ENCODE assay signal across 9 mouse cellular contexts in the genomic region with DNA sequence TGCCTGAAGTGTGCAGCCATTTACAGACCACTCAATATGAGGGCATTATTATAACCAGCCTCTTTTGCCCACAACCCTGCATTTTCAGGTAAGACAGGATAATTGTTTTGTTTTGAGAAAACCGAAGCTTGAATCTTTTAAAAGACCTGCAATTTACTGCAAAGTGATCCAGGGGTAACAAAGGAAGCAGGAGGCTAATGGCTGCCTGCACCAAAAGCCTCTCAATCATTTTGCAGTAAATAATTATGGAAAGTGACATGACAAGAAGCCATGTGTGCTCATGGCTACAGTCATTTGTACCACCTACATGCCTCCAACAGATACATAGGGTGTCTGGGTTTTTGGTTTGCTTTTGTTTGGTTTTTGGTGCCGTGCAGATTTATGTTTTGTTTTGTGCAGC. TPM values are rescaled to one million over a fixed set of nuclear protein-coding genes. Genes with fewer than 3 reads are reported as not detected.
DNase-seq lines count a peak whose midpoint lies in the region; ATAC-seq and TF ChIP-seq lines count a peak whose summit lies in the region.
"Had no signal": no experiment of that assay in that cellular context is flagged by ENCODE, and none has a peak within 500 bp of the region (broad histone marks: within the 10 kb centered on the region; RNA-seq: fewer than 3 reads in every experiment).

No protein-coding gene starts in this region.

- H3K4me2 ChIP-seq in liver, embryonic 11.5 days = peak overlapping the region; percentile 68
- peak overlapping the region; percentile 39; the same call in 1 of the 2 replicates for H3K4me2 ChIP-seq in forebrain, embryonic 11.5 days (ENCODE audit: low read depth, low read length, severe bottlenecking)
- peak overlapping the region; percentile 91 for H3K4me2 ChIP-seq in limb, embryonic 12.5 days

- H3K36me3 ChIP-seq in liver, embryonic 11.5 days (ENCODE audit: control insufficient read depth, insufficient read depth, low read length) = peaks cover 12% of the 10 kb centered on the region; the same call in 1 of the 2 replicates
- H3K36me3 ChIP-seq in forebrain, embryonic 11.5 days (ENCODE audit: control insufficient read depth, insufficient read depth, low read length) = peaks cover 3% of the 10 kb centered on the region; the same call in 1 of the 2 replicates
- H3K36me3 ChIP-seq in limb, embryonic 12.5 days = peaks cover 41% of the 10 kb centered on the region

- peak overlapping the region; percentile 16; the same call in 1 of the 2 replicates for H3K4me3 ChIP-seq in liver, embryonic 11.5 days (ENCODE audit: low read depth, low read length)
- H3K4me3 ChIP-seq in forebrain, embryonic 11.5 days (ENCODE audit: low read depth, low read length) = peak overlapping the region; percentile 17
- H3K4me3 ChIP-seq in limb, embryonic 12.5 days (replicated peaks) = peak overlapping the region; percentile 97
- no peak overlapping the region for H3K4me3 ChIP-seq in olfactory bulb, adult 2 months (ENCODE audit: insufficient read depth, low read depth, low read length)

- intact Hi-C loops in left cerebral cortex, postnatal 36 days (cut with DNase I) = loop anchor here (5.0 kb wide), 1 partner anchor 156 kb away; a partner anchor contains a TSS

- H3K4me1 ChIP-seq in liver, embryonic 11.5 days (replicated peaks; ENCODE audit: control insufficient read depth, insufficient read depth, low read length) = peaks cover 30% of the 10 kb centered on the region
- H3K4me1 ChIP-seq in forebrain, embryonic 11.5 days (replicated peaks; ENCODE audit: control insufficient read depth, insufficient read depth, low read length) = peaks cover 22% of the 10 kb centered on the region
- peaks cover 53% of the 10 kb centered on the region for H3K4me1 ChIP-seq in limb, embryonic 12.5 days (replicated peaks)
- H3K4me1 ChIP-seq in olfactory bulb, adult 2 months (ENCODE audit: control insufficient read depth, insufficient read depth, low read length) = no peaks in the 10 kb centered on the region

- no peaks in the 10 kb centered on the region for H3K27me3 ChIP-seq in liver, embryonic 11.5 days (replicated peaks; ENCODE audit: control insufficient read depth, insufficient read depth, low read length)
- no peaks in the 10 kb centered on the region for H3K27me3 ChIP-seq in forebrain, embryonic 11.5 days (ENCODE audit: control insufficient read depth, insufficient read depth, low read length)
- H3K27me3 ChIP-seq in limb, embryonic 12.5 days = no peaks in the 10 kb centered on the region

- no peaks in the 10 kb centered on the region for H3K9me3 ChIP-seq in liver, embryonic 11.5 days (ENCODE audit: control insufficient read depth, low read length)
- H3K9me3 ChIP-seq in forebrain, embryonic 11.5 days (ENCODE audit: control insufficient read depth, low read length) = no peaks in the 10 kb centered on the region
- H3K9me3 ChIP-seq in limb, embryonic 12.5 days = no peaks in the 10 kb centered on the region

- no peak for ATAC-seq in liver, embryonic 11.5 days (replicated peaks; ENCODE audit: low FRiP score)
- no peak for ATAC-seq in forebrain, embryonic 11.5 days (replicated peaks; ENCODE audit: low FRiP score)
- ATAC-seq in limb, embryonic 12.5 days (ENCODE audit: insufficient number of reproducible peaks, insufficient read depth, low FRiP score, low TSS enrichment, low read depth) = no peak

- H3K27ac ChIP-seq in liver, embryonic 11.5 days (ENCODE audit: low read depth, low read length) = no peak overlapping the region
- no peak overlapping the region for H3K27ac ChIP-seq in forebrain, embryonic 11.5 days (ENCODE audit: low read depth, low read length)
- H3K27ac ChIP-seq in limb, embryonic 12.5 days = 0 out of 2 replicates have a peak overlapping the region, but pooled peaks have one; percentile 29
- H3K27ac ChIP-seq in olfactory bulb, adult 2 months (ENCODE audit: insufficient read depth, low read depth, low read length) = 0 out of 2 replicates have a peak overlapping the region, but pooled peaks have one; percentile 6

- TF ChIP-seq CTCF in olfactory bulb, adult 2 months (IDR thresholded peaks at IDR 0.05; ENCODE audit: insufficient read depth, low read depth, low read length) = no peak

- H3K9ac ChIP-seq in liver, embryonic 11.5 days (ENCODE audit: low read depth, low read length) = 0 out of 2 replicates have a peak overlapping the region, but pooled peaks have one; percentile 14
- no peak overlapping the region for H3K9ac ChIP-seq in forebrain, embryonic 11.5 days (ENCODE audit: low read length)
- 0 out of 2 replicates have a peak overlapping the region, but pooled peaks have one; percentile 18 for H3K9ac ChIP-seq in limb, embryonic 12.5 days (replicated peaks)

- 84% methylated on average over 2 of the region's 2 CpGs for WGBS in liver, embryonic 11.5 days
- 71% methylated on average over 2 of the region's 2 CpGs for WGBS in forebrain, embryonic 11.5 days
- 74% methylated on average over 2 of the region's 2 CpGs for WGBS in limb, embryonic 12.5 days
- 8% methylated on average over 2 of the region's 2 CpGs for WGBS in olfactory bulb, adult 2 months

- no peak for DNase-seq in liver, embryonic 11.5 days (ENCODE audit: low spot score)
- DNase-seq in liver (no peak), MN1 (ENCODE audit: low spot score) (no peak)
- no peak for DNase-seq in forebrain, embryonic 11.5 days (ENCODE audit: low spot score)
- no peak for DNase-seq in left cerebral cortex, postnatal 36 days (ENCODE audit: low spot score in 2 of 2)
- no peak for DNase-seq in cerebellum, adult 8-10 months
- DNase-seq: lung, postnatal 36 days had no signal

- TF ChIP-seq POLR2A in olfactory bulb, adult 2 months (IDR thresholded peaks at IDR 0.05; ENCODE audit: insufficient read depth, low read depth, low read length) = no peak

RNA-seq across cellular contexts. Expression of a gene that starts 4.7 kb away (rescaled TPM):
- polyA plus RNA-seq in liver, embryonic 11.5 days (2014; fragmentation: Nextera tagmentation; extraction: Ambion mirVana) = 13.2 and 13.7 TPM in 2 replicates
- 14.0 and 15.0 TPM in 2 replicates for polyA plus RNA-seq in forebrain, embryonic 11.5 days (2014; fragmentation: Nextera tagmentation; extraction: Ambion mirVana)
- polyA plus RNA-seq in limb, embryonic 12.5 days (2016; fragmentation: Nextera tagmentation; extraction: Ambion mirVana) = 22.6 TPM in 2 replicates
- polyA plus RNA-seq in olfactory bulb, adult 2 months (2012; ENCODE audit: insufficient read depth, insufficient read length, low replicate concordance, missing spikeins) = 146 and 170 TPM in 2 replicates
- 100 to 1,000 TPM; 283 to 295 TPM for total RNA-seq in left cerebral cortex, postnatal 36 days (2021)

RNA-seq across cellular contexts. Expression of a gene that starts 26.8 kb away (rescaled TPM):
- polyA plus RNA-seq in liver, embryonic 11.5 days (2014; fragmentation: Nextera tagmentation; extraction: Ambion mirVana) = 242 and 254 TPM in 2 replicates
- polyA plus RNA-seq in forebrain, embryonic 11.5 days (2014; fragmentation: Nextera tagmentation; extraction: Ambion mirVana) = 962 and 982 TPM in 2 replicates
- 763 and 824 TPM in 2 replicates for polyA plus RNA-seq in limb, embryonic 12.5 days (2016; fragmentation: Nextera tagmentation; extraction: Ambion mirVana)
- not detected in 2 replicates for polyA plus RNA-seq in olfactory bulb, adult 2 months (2012; ENCODE audit: insufficient read depth, insufficient read length, low replicate concordance, missing spikeins)
- total RNA-seq in left cerebral cortex, postnatal 36 days (2021) = 10 to 100 TPM; 41.4 to 43.4 TPM

RNA-seq across cellular contexts. Expression of a gene that starts 49.7 kb away (rescaled TPM):
- polyA plus RNA-seq in liver, embryonic 11.5 days (2014; fragmentation: Nextera tagmentation; extraction: Ambion mirVana) = 5.6 and 6.0 TPM in 2 replicates
- 0.16 and 0.63 TPM in 2 replicates for polyA plus RNA-seq in forebrain, embryonic 11.5 days (2014; fragmentation: Nextera tagmentation; extraction: Ambion mirVana)
- polyA plus RNA-seq in limb, embryonic 12.5 days (2016; fragmentation: Nextera tagmentation; extraction: Ambion mirVana) = 0.66 and 1.8 TPM in 2 replicates
- not detected in 2 replicates for polyA plus RNA-seq in olfactory bulb, adult 2 months (2012; ENCODE audit: insufficient read depth, insufficient read length, low replicate concordance, missing spikeins)
- 1 to 10 TPM in 1 of 2 experiments, under 1 TPM in 1; 0.57 to 1.3 TPM for total RNA-seq in left cerebral cortex, postnatal 36 days (2021)

RNA-seq across cellular contexts. Expression of a gene that starts 55.8 kb away (rescaled TPM):
- polyA plus RNA-seq in liver, embryonic 11.5 days (2014; fragmentation: Nextera tagmentation; extraction: Ambion mirVana) = 5,363 and 5,401 TPM in 2 replicates
- 4,588 and 4,913 TPM in 2 replicates for polyA plus RNA-seq in forebrain, embryonic 11.5 days (2014; fragmentation: Nextera tagmentation; extraction: Ambion mirVana)
- polyA plus RNA-seq in limb, embryonic 12.5 days (2016; fragmentation: Nextera tagmentation; extraction: Ambion mirVana) = 5,590 and 5,882 TPM in 2 replicates
- polyA plus RNA-seq in olfactory bulb, adult 2 months (2012; ENCODE audit: insufficient read depth, insufficient read length, low replicate concordance, missing spikeins) = 1,597 TPM in 1 of 2 replicates, not detected in the other
- total RNA-seq in left cerebral cortex, postnatal 36 days (2021) = 1,000 to 10,000 TPM; 1,722 to 2,059 TPM

Comparison
In these comparisons a context has a peak if more than half of its experiments do, and no peak if none do; other contexts are left out.
1. H3K27ac ChIP-seq: peak in limb, embryonic 12.5 days (single experiment) and olfactory bulb, adult 2 months (single experiment); none in liver, embryonic 11.5 days (single experiment) and forebrain, embryonic 11.5 days (single experiment).
2. H3K4me2 ChIP-seq: peak in every context shown above with its lines; median percentile 91 in limb, embryonic 12.5 days; 68 in liver, embryonic 11.5 days; 39 in forebrain, embryonic 11.5 days.